Mouse (Mus musculus): ENCODE measurements at regions not wholly inside any gene's neighbourhood (a gene's known extent, or its start where the extent isn't known, plus 50 kb on each side); places are given as distances from the start of the nearest gene placed in this dataset.

DNA sequence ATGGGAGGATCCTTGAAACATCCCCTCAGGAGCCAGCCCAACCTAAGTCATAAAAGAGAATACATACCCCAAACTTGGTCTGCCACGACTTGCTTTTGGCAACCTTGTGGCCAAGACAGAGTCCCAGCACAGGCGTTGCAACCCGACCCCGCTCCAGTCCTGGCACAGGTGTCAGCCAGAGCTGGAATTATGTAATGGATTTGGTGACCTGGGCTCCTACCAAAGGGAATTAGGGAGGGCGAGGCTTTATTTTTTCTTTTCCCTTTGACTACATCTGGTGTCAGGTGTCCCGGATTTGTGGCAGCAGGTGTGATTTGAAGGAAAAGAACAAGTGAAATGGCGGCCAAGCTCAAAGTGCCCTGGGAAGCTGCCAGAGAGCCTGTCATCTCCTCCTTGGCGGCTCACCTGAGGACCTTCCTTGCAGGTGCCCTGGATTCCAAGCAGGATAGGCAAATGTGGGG, 212.9 kb downstream of the Mef2c start:
- CTCF ChIA-PET, result interaction anchor here (1.2 kb wide), 1 partner anchor 12 kb away, joined by 3 read pairs; no protein-coding TSS in a partner anchor

DNA sequence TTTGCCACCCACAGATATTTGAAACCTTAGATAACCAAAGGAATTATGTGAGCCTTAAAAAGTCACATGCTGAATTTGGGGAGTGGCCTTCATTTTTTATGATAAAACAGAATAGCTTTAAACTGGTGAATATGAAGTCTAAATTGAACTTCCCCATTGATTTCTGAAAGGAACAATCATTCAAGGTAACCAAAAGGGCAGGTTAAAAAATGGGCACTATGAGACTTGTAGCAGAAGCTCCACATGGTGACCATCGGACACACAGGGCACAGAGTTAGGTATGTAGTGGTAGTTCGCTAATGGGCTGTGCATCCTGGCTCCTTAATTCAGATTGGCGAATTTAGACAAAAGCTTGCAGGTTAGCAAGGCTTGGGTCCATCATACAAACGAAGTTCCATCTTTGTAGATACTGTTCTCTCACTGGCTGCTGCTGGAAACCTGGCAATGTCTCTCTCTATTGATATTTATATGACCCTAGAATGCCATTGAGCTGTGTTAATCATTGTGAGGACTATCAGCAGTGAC, 213.9 kb downstream of the Mef2c start:
- CTCF ChIA-PET, result no interaction called here

DNA sequence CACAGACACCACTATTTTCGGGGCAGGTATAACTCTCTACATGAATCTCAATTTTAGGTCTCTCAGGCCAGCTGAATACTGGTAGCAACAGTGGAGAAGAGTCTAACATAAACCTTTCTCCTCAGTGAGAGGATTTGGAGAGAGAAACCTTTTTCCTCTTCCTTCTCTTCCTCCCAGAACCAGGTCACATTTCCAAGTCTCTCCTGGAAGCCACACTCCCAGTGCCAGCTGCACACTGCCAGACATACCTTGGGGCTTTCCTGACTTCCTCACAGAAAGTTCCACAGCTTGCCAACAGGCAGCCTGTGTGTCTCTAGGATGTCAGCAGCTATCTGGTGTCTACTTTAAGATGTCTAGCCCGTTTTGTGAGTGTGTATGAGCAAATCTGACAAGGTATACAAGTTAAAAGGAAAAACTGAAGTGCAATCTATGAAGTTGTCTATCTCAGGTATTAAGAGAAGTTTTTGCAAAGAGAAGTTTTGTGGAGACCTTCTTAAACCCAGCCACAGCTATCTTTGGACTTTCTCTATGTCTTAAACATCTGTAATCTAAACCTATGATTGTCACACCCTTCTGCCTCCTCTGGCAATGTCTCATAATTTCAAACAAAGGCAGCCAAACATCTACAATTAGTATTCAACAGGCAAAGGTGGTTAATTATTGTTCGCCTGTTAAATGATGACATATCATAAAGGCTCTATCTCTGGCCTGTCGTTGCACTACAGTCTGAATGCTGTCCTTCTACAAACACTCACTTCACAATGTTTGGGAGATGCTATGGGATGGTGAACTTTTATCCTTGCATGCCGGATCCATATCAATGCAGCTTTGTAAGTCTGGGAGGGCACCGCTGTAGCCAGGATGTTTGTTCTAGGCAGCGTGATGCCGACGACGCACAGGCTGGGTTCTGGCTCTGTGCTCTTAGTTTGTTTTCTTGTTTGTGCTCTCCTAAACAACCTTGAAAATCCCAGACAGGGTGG, 214.9 kb downstream of the Mef2c start:
- CTCF ChIA-PET, result no interaction called here

DNA sequence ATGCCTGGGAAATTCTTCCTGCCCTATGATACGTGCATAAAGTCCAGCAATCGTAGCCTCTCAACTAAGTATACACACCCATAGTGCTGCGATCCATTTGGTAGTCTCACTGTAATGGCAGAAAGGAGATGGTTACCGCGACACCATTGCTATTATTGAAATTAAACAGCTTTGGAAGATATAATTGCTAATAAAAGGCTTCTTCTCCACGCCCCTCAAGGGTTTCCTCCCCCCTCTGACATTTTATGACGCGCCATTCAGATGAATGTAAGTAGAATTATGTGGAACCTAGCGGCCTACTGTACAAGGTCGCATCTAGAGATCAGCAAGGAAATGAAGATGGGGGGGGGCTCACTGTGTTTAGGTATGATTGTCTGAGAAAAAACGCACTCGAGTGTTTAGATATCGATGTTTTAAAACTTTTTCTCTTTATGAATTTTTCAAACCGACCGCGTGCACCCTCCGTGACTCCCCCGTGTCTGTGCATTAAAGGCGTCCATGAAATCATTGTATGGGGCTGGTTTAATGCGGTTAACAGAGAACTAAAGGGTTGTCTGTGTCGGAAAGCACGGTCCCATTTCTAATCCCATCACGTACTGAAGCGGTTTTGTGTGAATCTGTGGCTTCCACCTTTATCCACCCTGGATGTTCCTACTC, 215.9 kb downstream of the Mef2c start:
- CTCF ChIA-PET, result interaction anchor here (0.7 kb wide), 1 partner anchor 9 kb away, joined by 5 read pairs; no protein-coding TSS in a partner anchor

DNA sequence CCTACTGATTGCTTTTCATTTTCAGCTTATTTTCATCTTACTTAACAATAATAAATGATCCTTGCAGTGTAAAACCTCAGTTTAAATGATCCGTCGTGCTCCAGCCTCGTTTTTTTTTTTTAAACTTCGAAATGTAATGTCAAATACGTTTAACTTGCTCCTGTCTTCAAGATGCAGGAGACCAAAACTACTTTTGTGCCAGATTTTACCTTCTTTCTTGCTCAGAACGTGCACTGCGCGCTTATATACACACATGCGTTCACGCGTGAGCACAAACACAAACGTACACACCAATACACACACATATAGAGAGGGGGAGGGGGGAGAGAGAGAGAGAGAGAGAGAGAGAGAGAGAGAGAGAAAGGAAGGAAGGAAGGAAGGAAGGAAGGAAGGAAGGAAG, 216.5 kb downstream of the Mef2c start:
- CTCF ChIA-PET, result interaction anchor here (0.7 kb wide), 1 partner anchor 9 kb away, joined by 5 read pairs; no protein-coding TSS in a partner anchor

DNA sequence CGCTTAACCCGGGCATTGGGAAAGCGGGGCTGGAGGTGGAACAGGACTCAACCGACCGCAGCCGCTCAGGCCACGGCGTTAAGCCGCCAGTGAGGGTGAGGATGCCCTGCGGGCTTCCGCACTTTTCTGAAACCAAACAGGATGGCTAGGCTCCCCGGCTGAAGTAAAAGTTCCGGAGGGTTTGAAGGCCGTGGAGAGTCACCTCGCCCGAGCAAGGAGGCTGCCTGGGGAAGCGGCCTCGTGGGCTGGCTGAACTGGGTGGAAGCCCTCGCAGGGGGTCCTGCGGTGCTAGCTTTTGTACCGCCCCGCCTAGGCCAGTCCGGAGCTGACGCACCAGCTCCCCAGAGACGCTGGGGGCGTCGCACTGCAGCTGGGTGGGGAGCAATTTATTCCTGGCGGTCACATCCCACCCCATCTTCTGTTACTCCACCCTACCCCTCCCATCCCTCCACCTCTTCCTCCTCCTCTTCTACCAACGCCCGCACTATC, 217.1 kb downstream of the Mef2c start:
- CTCF ChIA-PET, result interaction anchor here (0.6 kb wide), 1 partner anchor 9 kb away, joined by 7 read pairs; no protein-coding TSS in a partner anchor

DNA sequence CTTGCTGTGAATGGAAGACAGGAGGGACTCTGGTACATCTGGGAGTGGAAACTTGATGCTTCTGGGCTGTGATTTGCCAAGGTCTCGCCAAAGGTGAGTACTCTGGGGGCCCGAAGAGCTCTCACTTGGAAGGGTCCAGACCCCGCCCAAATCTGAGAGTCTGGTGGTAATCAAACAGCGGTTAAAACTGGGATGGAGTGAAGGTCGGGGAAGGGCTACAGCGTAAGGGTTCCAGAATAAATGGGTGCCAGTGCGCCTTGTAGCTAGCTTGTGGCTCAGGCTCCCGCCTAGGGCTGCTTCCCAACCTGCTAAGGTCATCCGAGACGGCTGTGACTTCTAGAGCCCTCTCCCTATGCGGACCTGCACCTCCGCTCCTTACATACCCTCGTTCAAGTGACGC, 217.7 kb downstream of the Mef2c start:
- CTCF ChIA-PET, result interaction anchor here (0.6 kb wide), 1 partner anchor 8 kb away, joined by 7 read pairs; no protein-coding TSS in a partner anchor

DNA sequence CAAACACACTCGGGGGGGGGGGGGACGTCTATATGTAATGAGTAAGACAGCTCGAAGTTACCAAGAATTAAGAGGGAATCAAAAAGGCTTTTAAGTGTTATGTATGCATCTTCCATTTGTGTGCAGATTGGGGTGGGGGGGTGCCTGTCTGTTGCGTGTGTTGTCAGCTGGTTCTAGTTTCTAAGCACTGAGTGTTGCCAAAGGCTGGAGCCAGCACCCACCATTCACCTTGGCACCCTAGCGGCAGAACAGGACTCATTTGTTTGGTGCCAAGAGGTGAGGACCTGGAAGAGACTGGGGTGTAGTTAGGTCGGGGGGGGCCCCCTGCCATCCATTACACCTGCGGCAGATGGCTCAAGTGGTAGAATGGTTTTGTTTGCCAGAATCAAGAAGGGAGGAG, 218.4 kb downstream of the Mef2c start:
- CTCF ChIA-PET, result no interaction called here

DNA sequence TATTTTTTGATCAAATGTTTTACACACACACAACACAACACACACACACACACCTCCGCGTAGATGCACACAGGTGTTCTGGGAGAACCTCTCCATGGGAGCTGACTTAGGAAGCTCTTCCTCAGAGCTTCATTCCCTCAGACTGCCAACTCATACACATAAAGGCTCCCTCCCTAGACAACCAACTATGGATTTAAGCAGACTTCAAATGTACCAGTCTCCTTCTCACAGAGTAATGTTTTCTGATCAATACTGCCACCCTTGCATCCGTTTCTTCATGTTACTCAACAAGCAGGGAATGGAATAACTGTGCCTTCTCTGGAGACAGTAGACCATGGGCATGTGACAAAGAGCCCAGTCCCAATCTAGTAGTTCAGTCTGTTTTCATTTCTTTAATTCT, 219.0 kb downstream of the Mef2c start:
- CTCF ChIA-PET, result no interaction called here

DNA sequence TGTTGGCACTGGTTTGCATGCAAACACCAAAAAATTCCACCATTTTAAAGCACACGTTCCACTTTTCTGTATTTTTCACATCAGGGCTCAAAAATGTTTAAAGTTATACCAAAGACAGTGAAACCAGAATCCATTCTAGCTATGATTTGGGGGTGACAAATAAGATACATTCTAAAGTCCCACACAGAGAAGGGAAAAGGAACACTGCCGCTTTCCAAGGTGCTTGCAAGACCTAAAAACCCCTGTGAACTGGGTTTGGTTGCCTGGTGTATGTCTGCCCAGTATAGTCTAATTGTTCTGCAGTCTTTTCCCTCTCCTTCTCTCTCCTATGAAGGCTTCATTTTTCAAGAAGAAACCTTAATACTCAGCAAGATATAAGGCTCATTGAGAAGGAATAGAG, 219.6 kb downstream of the Mef2c start:
- CTCF ChIA-PET, result no interaction called here

DNA sequence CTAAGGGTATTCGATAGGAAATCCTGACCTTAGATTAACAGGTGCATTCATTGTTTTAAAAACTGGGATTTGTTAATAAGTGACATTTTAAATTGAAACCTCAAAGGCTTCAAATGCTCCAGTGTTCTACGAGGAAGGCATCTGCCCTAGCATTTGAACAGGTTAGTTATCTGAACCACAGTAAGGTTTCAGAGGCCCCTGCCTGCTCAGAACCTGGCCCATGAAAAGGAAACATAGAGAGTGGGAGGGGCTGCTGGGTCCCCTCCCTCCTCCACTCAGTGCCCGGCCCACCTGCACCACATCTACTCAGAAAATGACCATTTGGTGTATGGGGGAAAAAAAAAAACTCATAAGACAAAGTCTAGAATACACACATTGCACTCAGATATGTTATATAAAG, 220.4 kb downstream of the Mef2c start:
- CTCF ChIA-PET, result no interaction called here

DNA sequence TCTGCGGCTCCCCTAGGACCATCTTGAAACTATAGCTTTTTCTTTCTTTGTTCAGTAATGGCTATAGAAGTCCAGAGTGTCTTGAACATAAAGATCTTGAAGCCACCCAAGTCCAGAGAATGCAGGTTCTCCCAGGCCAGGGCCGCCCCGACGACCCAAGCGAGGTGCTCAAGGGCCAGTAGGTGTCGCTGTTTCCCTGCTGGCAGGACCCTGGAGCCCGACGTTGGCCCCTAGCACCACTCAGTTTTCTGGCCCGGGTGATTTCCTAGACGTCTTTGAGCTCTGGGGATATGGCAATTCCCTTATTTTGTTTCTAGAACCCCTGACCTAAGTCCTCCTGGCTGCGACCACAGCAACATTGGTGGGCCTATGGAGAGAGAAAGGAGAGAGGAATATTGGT, 221.2 kb downstream of the Mef2c start:
- CTCF ChIA-PET, result no interaction called here

DNA sequence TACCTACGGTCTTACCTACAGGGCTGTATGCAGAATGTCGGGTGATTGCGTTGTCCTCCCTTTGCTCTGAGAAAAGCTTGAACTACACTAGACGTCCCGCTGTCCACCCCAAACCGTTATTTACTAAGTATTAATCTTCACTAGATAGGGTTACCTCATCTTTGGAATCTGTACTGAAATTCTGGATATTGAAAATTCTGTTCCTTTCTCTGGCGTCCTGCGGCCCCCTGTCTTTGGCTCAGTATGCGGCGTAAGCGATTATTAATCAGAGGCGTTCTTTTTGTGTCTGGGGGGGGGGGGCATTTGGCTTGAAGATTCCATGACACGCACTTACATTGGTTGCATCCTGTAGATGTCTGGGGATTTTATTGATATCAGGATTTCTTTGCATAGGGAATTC, 222.0 kb downstream of the Mef2c start:
- CTCF ChIA-PET, result interaction anchor here (0.8 kb wide), 1 partner anchor 472 kb away, joined by 19 read pairs; no protein-coding TSS in a partner anchor

DNA sequence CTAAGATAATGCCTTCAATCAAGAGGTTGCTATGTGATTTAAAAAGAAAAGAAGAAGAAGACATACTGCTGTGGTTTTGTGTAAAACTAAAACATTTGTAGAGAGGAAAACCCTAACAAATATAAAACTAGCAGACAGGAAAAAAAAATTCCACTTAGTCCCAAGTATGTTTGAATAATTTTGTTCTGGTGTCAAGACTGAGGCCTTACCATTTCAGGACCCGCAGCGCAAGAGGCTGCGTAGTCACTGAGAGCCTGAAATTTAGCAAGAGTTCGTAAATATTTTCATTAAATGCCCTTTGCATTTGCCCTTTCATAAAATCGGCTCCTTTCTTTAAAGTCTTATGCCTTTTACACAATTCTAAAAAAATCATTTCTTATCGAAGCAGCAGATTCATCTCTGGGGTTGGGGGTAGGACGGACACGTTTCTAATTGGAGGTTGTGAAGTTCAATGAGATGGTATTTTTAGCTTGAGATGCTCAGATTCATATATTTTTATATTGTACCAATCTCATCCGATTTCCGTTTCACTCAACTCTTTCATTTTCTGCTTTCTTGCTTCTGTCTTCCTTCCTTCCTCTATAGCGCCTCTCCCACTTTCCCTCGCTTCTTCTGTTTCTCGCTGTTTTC, 222.6 kb downstream of the Mef2c start:
- CTCF ChIA-PET, result interaction anchor here (0.5 kb wide), 1 partner anchor 13 kb away, joined by 3 read pairs; no protein-coding TSS in a partner anchor

DNA sequence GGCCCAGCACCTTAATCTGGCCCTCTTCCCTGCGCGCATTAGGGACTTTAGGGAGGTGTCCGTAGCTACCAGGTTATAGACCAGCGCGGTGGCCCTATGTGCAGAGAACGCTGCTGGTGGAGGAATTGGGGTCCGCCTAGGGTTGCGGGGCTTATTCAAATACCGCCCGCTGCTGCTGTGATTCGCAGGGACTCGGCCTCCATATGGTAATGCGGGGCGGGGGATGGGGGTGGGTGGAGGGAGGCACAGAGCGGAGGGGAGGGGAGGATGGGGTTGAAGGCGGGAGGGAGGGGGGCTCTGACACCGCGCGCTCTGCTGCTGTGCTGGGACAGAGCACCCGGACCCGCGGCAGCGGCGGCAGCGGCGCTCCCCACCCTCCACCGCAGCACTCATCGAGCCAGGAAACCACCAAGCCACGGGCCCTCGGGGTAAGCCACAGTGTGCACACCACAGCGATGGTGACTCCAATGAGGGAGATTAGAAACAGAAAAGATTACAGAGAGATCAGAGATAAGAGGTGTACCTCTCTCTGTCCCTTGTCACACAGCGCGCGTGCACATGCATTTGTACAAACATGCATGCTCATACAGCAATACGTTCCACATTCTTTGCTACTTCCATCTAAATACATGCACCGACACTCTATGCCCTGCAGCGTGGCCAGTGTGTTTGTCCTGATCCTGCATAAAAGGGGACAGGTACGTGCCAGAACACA, 223.4 kb downstream of the Mef2c start:
- CTCF ChIA-PET, result interaction anchor here (0.5 kb wide), 1 partner anchor 12 kb away, joined by 3 read pairs; no protein-coding TSS in a partner anchor

DNA sequence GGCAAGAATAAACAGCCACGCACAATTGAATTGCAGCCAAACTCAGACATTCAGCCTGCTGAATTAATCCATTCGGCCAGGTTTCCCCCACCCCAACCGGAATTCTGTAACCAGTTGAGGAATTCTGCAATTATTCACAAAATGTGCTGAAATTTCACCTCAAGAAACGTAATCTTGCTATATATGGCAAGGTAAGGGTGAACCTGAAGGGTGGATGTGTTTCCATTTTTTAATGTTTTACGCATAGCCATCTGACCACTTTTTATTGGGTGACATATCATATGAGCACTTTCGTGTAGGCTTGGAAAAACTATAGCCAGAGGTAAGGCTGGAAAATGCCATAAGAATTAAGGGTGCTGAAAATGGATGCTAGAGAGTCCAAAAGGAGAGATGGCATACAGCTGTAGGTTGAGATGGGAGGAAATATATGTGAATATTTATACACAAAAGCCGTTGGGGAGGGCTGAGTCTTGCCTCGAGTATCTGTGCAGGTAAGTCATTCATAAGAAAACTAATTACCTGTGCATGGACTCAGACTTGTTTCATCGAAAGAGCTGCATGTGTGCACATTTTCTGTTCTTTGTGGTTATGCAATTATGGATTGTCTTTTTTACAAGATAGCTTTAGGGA, 224.0 kb downstream of the Mef2c start:
- CTCF ChIA-PET, result no interaction called here

DNA sequence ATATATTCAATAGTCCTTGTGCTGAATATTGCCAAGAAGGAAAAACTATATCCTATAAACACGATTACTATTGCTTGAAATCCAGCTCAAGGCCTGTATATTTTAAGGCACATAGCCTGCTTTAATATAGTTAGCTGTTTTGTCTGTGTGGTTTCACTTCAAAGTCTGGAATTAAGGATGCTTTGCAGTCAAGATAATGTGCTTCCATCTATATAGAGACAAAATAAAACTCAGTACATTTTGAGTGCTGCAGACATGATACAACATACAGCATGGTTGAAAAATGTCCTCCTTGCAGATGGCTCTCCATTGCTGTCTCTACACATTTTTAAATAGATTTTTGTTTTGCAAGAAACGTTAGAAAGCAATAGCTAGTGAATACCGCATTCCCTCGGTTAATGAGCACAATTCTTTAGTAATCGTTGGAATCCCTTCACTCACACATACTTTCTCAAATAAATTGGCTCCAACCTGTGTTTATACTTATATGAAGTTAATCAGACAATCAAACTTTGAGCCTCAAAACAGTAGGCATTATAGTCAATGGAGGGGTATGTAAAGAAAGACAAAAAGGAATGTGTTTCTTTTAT, 224.7 kb downstream of the Mef2c start:
- CTCF ChIA-PET, result interaction anchor here (0.6 to 1.3 kb wide), 3 partner anchors 8 to 1512 kb away, joined by 3 to 10 read pairs (median 5); no protein-coding TSS in a partner anchor

DNA sequence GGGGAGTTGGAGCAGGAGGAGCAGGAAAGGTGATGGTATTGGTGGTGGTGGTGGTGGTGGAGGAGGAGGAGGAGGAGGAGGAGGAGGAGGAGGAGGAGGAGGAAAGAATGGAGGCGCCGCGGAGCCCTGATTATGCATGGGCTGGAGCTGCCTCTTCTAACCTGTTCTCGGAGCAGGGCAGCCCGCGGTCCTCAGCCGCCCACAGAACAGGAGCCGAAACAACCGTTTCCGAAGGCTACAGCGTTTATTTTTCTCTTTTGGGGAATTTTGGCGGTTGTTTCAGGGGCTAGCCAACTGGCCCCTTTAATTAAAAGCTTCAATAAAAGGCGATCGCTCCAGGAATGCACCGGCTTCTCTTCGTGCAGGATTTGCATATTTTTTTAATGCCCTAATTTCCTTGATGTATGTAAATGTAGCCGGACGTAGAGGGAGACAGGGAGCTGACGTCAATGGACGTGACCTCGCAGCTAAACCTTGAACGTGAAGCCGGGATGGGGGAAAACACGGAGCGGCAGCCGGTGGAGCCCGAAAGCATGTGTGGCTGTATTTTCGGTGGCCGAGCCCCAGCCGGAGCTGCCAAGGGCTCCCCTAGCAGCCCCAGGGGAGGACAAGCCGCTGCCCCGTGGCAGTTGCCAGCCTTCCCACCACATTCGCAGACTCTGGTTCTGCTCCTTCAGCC, 225.6 kb downstream of the Mef2c start:
- CTCF ChIA-PET, result interaction anchor here (0.6 to 1.3 kb wide), 5 partner anchors 8 to 1233 kb away, joined by 3 to 7 read pairs (median 5); no protein-coding TSS in a partner anchor

DNA sequence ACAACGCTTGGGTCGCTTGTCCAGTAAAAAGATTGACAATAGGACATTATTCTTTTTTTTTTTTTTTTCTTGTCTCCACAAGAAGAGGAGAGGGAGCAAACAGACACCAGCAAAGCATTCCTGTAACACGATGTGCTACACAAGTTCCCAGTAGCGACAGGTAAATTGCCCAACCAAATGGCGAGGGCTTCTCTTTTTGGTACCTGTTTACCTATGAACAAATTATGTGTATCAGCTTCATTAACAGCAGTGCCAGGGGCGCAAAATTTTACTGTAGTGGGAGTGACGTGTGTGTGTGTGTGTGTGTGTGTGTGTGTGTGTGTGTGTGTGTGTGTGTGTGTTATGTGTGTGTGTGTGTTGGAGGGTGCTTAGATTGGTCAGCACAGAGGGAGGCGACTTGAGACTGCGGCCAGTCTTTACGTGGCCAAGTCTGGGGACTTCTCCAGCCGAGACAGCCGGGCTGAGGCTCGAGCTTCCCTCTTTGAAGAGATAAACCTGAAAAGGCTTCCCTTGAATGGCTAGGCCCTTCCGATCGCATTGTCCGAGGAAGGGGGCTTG, 226.4 kb downstream of the Mef2c start:
- CTCF ChIA-PET, result interaction anchor here (0.6 kb wide), 2 partner anchors 448 to 1234 kb away, joined by 3 to 6 read pairs; no protein-coding TSS in a partner anchor
